Mouse (Mus musculus): ENCODE data around the gene Lrrc57. TPM values are rescaled to one million over a fixed set of nuclear protein-coding genes. Genes with fewer than 3 reads are reported as not detected.

Gene Lrrc57
- 19.5 and 21.0 TPM in 2 replicates for polyA plus RNA-seq (2015; fragmentation: Nextera tagmentation; extraction: Ambion mirVana)

DNA sequence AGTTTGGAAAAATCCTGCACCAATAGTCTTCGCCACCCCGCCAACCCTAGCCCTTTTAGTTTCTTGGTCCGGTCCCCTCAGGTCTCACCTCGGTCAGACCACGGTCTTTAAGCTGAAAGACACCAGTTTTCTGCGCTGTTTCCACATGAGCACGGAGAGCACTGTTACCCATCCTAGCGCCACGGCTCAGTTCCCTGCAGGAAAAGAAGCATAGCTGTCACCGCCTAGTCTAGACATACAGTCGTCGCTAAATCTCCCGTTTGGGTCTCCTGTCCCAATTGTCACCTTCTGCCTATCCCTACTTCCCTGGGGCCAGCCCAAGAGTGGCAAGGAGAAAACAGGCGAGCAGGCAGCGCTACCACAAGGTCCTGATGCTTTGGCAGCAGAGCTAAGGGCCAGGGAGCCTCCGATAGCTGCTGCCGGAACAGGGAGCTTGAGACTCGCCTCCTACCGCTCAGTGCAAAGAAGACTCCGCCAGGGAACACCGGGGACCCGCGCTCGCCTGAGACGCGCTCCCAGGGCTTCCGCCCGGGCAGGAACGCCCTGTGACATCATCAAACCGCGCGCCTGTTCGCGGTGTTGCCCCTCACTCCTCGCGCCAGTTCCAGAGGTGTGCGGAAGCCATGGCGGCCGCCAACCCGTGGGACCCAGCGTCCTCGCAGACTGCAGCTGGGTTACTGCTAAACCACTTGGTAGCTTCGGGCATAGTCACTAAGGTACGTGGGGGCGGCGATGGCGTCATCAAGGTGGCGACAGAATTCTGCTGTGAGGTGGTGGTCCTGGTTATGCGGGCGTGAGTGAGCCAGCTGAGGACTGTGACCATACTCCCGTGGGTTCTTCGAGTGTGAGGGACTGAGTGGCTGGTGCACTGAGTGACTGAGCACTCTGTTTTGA is at the start of gene Lrrc57, which contains the start of gene Haus2:
Lrrc57 (minus strand) TSS at position 691 of the 894 bp plus-strand sequence.
Haus2 (plus strand) TSS at position 554 of the 894 bp plus-strand sequence.
- ATAC-seq (ENCODE audit: extremely low read depth, insufficient number of reproducible peaks, low FRiP score, low TSS enrichment), result peak; percentile 90
- WGBS, result under 1% methylated on average over 52 of the region's 52 CpGs
- Histone ChIP-seq H3K9me3 (no peaks in the 10 kb centered on the region), H3K4me3 (peak within 1 kb of the TSS; percentile 90), H3K4me2 (peak within 1 kb of the TSS; percentile 95), H3K27me3 (replicated peaks) (no peaks in the 10 kb centered on the region), H3K36me3 (peaks cover 30% of the 10 kb centered on the region), H3K27ac (replicated peaks) (peak within 1 kb of the TSS; percentile 95), H3K9ac (peak within 1 kb of the TSS; percentile 92), H3K4me1 (peaks cover 26% of the 10 kb centered on the region)

- Histone ChIP-seq H3K27ac (replicated peaks) (no peak overlapping the region), H3K36me3 (no peaks in the 10 kb centered on the region)
- no peak for ATAC-seq (ENCODE audit: extremely low read depth, insufficient number of reproducible peaks, low FRiP score, low TSS enrichment)
Observed at GRCm38 (mm10) chr2:120658486-120658885, 49.2 kb upstream of the Lrrc57 start.

DNA sequence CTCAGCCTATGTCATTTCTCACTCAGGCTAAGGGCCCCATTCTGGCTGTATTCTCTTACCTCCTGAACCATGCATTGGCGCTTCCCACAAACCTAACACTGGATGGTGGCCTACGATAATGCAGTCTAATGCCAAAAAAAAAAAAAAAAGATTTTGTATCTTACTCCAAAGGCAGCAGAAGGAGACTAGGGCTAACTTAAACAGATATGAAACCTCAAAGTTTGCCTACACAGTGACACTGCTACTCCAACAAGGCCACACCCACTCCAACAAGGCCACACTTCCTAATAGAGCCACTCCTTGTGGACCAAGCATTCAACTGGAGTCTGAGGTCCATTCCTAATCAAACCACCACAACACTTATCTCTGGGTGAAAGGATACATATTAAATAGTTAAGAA is 47.4 kb upstream of the Lrrc57 start:
- Histone ChIP-seq H3K9me3 (no peaks in the 10 kb centered on the region), H3K36me3 (no peaks in the 10 kb centered on the region), H3K4me3 (no peak overlapping the region), H3K4me1 (peaks cover 20% of the 10 kb centered on the region), H3K27ac (replicated peaks) (no peak overlapping the region), H3K27me3 (replicated peaks) (no peaks in the 10 kb centered on the region), H3K4me2 (no peak overlapping the region), H3K9ac (no peak overlapping the region)
- WGBS, result 92% methylated on average over 2 of the region's 2 CpGs
- no peak for ATAC-seq (ENCODE audit: extremely low read depth, insufficient number of reproducible peaks, low FRiP score, low TSS enrichment)

More at GRCm38 (mm10) chr2:120658486-120658885, 49.2 kb upstream of the Lrrc57 start:
- H3K9ac ChIP-seq, result no peak overlapping the region
- H3K4me3 ChIP-seq, result no peak overlapping the region
- 68% methylated on average over 5 of the region's 5 CpGs for WGBS
- H3K9me3 ChIP-seq, result no peaks in the 10 kb centered on the region
- no peaks in the 10 kb centered on the region for H3K27me3 ChIP-seq (replicated peaks)
- peaks cover 12% of the 10 kb centered on the region for H3K4me1 ChIP-seq
- H3K4me2 ChIP-seq, result no peak overlapping the region

DNA sequence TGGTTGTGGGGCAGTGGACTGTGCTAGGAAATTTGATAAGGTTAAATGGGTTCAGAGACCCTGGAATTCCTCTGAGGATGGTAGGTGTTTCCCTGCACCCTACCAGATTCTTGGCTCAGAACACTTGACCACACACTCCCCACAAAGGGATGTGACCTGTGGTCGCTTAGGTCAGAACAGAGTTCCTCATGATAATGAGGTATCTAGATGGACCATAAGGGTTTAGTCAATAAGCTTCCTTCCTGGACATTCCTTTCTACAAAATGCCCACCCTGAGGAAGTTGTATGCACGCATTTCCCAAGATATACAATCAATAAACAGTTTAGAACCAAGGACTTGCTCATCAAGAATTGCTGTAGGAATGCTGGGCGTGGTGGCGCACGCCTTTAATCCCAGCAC is 46.6 kb upstream of the Lrrc57 start:
- Histone ChIP-seq H3K27me3 (replicated peaks) (no peaks in the 10 kb centered on the region), H3K36me3 (no peaks in the 10 kb centered on the region), H3K4me2 (no peak overlapping the region), H3K4me1 (peaks cover 20% of the 10 kb centered on the region), H3K9ac (no peak overlapping the region), H3K4me3 (no peak overlapping the region), H3K27ac (replicated peaks) (no peak overlapping the region), H3K9me3 (no peaks in the 10 kb centered on the region)
- WGBS, result 85% methylated on average over 5 of the region's 5 CpGs
- no peak for ATAC-seq (ENCODE audit: extremely low read depth, insufficient number of reproducible peaks, low FRiP score, low TSS enrichment)

DNA sequence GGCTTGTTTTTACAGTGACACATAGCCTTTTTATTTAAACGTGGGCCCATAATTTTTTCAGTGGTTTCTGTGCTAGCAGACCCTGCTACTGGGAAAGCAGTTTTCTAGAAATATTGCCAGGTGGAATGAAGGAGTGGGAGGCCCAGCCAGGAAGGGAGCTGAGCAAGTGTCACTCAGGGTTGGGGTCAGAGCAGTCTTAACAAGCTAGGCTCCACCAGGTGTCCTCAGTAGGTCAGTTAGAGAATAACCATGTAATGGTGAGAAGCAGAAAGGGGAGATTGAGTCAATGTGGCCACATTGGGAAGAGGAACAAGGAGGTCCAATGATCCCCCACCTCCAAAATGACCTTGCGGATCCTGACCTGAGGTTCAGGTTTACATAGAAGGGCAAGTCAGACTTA is 45.4 kb upstream of the Lrrc57 start:
- Histone ChIP-seq H3K9ac (no peak overlapping the region), H3K9me3 (no peaks in the 10 kb centered on the region), H3K4me3 (no peak overlapping the region), H3K36me3 (no peaks in the 10 kb centered on the region), H3K27ac (replicated peaks) (no peak overlapping the region), H3K4me2 (no peak overlapping the region), H3K4me1 (peaks cover 12% of the 10 kb centered on the region), H3K27me3 (replicated peaks) (no peaks in the 10 kb centered on the region)
- no peak for ATAC-seq (ENCODE audit: extremely low read depth, insufficient number of reproducible peaks, low FRiP score, low TSS enrichment)
- 67% methylated on average over 2 of the region's 2 CpGs for WGBS

GRCm38 (mm10) chr2:120652925-120653284 is 43.6 kb upstream of the Lrrc57 start:
- Histone ChIP-seq H3K27ac (replicated peaks) (peak overlapping the region; percentile 36; the same call in 1 of the 2 replicates), H3K4me2 (no peak overlapping the region), H3K36me3 (no peaks in the 10 kb centered on the region), H3K27me3 (replicated peaks) (no peaks in the 10 kb centered on the region), H3K9me3 (no peaks in the 10 kb centered on the region), H3K9ac (no peak overlapping the region), H3K4me3 (no peak overlapping the region), H3K4me1 (peaks cover 12% of the 10 kb centered on the region)
- WGBS, result 68% methylated on average over 7 of the region's 7 CpGs
- ATAC-seq (ENCODE audit: extremely low read depth, insufficient number of reproducible peaks, low FRiP score, low TSS enrichment), result no peak

DNA sequence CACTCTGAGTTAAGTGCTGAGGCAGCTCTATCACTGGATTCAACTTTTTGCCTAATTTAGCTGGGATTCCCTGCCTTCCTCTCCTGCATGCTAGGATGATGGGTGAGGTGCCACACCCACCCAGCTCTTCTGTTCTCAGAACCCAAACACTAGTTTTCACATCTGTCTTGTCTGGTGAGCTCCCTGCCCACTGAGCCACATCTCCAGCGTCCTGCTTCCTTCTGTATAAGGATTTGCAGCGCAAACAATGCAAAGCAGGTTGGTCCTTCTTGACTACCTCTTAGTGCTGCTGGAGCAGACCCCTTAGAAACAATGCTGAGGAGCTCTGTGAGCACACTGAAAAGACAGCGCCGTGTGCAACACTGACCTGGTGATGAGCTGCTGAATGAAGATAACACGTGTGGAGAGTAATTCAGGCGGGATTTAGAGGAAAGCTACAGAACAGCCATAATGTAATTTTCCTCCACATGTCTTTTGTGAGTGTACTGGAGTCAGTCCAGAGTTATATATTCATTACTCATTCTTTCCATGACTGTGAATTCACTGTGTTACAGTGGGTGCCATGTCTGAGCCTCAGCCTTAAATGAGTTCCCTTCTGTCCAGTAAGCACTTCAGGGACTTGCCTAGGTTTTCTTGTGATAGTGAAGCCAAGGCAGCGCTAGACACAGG is 43.1 kb upstream of the Lrrc57 start:
- 47% methylated on average over 7 of the region's 7 CpGs for WGBS
- Histone ChIP-seq H3K27ac (replicated peaks) (peak overlapping the region; percentile 36; the same call in 1 of the 2 replicates), H3K27me3 (replicated peaks) (no peaks in the 10 kb centered on the region), H3K9me3 (no peaks in the 10 kb centered on the region), H3K36me3 (no peaks in the 10 kb centered on the region), H3K4me3 (no peak overlapping the region), H3K4me1 (peaks cover 12% of the 10 kb centered on the region), H3K9ac (no peak overlapping the region), H3K4me2 (no peak overlapping the region)
- no peak for ATAC-seq (ENCODE audit: extremely low read depth, insufficient number of reproducible peaks, low FRiP score, low TSS enrichment)

- Histone ChIP-seq H3K27me3 (replicated peaks) (no peaks in the 10 kb centered on the region), H3K9ac (no peak overlapping the region), H3K9me3 (no peaks in the 10 kb centered on the region), H3K4me3 (no peak overlapping the region), H3K27ac (replicated peaks) (no peak overlapping the region), H3K4me2 (no peak overlapping the region), H3K36me3 (no peaks in the 10 kb centered on the region), H3K4me1 (peaks cover 1% of the 10 kb centered on the region; the same call in 1 of the 2 replicates)
- 61% methylated on average over 4 of the region's 4 CpGs for WGBS
- no peak for ATAC-seq (ENCODE audit: extremely low read depth, insufficient number of reproducible peaks, low FRiP score, low TSS enrichment)
Observed at GRCm38 (mm10) chr2:120646777-120647176, 37.5 kb upstream of the Lrrc57 start.

DNA sequence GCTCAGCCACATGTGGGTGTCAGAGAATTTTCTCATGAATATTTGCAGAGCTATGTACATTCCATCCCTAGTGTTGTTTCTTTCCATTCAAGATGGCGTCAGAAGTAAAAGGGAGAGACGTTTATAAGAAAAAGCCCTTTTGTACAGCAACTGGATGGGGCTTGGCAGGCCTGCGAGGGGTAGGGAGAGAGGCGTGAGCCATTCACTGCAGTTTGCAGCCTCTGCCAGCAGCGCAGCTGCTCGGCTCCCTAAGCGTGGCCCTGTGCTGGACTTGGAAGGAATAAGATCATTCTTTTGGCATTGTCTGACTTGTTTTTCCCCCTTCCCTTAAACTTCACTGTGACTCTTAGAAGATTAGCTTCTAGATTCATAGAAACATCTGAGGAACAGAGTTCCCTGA is 34.5 kb upstream of the Lrrc57 start:
- H3K4me3 ChIP-seq, result no peak overlapping the region
- WGBS, result 68% methylated on average over 7 of the region's 7 CpGs
- H3K9me3 ChIP-seq, result no peaks in the 10 kb centered on the region
- no peak overlapping the region for H3K9ac ChIP-seq
- no peak overlapping the region; the same call in 1 of the 2 replicates for H3K27ac ChIP-seq (replicated peaks)
- peaks cover 13% of the 10 kb centered on the region for H3K36me3 ChIP-seq
- no peaks in the 10 kb centered on the region for H3K4me1 ChIP-seq
- no peak for ATAC-seq (ENCODE audit: extremely low read depth, insufficient number of reproducible peaks, low FRiP score, low TSS enrichment)
- H3K4me2 ChIP-seq, result no peak overlapping the region
- no peaks in the 10 kb centered on the region for H3K27me3 ChIP-seq (replicated peaks)

- ATAC-seq (ENCODE audit: extremely low read depth, insufficient number of reproducible peaks, low FRiP score, low TSS enrichment), result no peak
- WGBS, result 89% methylated on average over 8 of the region's 8 CpGs
Observed at GRCm38 (mm10) chr2:120640835-120641234, 31.5 kb upstream of the Lrrc57 start.

GRCm38 (mm10) chr2:120631957-120632356 is 22.6 kb upstream of the Lrrc57 start:
- H3K4me1 ChIP-seq, result peaks cover 32% of the 10 kb centered on the region
- ATAC-seq (ENCODE audit: extremely low read depth, insufficient number of reproducible peaks, low FRiP score, low TSS enrichment), result no peak
- H3K27me3 ChIP-seq (replicated peaks), result no peaks in the 10 kb centered on the region
- H3K36me3 ChIP-seq, result peaks cover 37% of the 10 kb centered on the region
- H3K4me2 ChIP-seq, result no peak overlapping the region
- no peaks in the 10 kb centered on the region for H3K9me3 ChIP-seq
- 62% methylated on average over 4 of the region's 4 CpGs for whole genome bisulfite sequencing
- H3K4me3 ChIP-seq, result no peak overlapping the region
- H3K9ac ChIP-seq, result no peak overlapping the region
- H3K27ac ChIP-seq (replicated peaks), result no peak overlapping the region

More at GRCm38 (mm10) chr2:120640835-120641234, 31.5 kb upstream of the Lrrc57 start:
- Histone ChIP-seq H3K27ac (replicated peaks) (no peak overlapping the region), H3K4me3 (no peak overlapping the region), H3K27me3 (replicated peaks) (no peaks in the 10 kb centered on the region), H3K4me2 (no peak overlapping the region), H3K9me3 (no peaks in the 10 kb centered on the region), H3K36me3 (peaks cover 13% of the 10 kb centered on the region), H3K9ac (no peak overlapping the region), H3K4me1 (no peaks in the 10 kb centered on the region)

All from heart, embryonic 13.5 days (tissue).